Mouse (Mus musculus) erythroblast, embryonic 14.5 days (primary cell): ENCODE measurements around the gene Obsl1.

Experiments used
- GATA1 ChIP-seq: IDR thresholded peaks from 2 replicates; pipeline ENCODE4 v1.6.1; 2012; ENCODE audit warnings: low read length, inconsistent platforms, mixed read lengths
- TAL1 ChIP-seq: IDR thresholded peaks from 3 replicates; pipeline ENCODE4 v1.6.1; 2012; ENCODE audit warnings: low read length, inconsistent platforms, mixed read lengths

DNA sequence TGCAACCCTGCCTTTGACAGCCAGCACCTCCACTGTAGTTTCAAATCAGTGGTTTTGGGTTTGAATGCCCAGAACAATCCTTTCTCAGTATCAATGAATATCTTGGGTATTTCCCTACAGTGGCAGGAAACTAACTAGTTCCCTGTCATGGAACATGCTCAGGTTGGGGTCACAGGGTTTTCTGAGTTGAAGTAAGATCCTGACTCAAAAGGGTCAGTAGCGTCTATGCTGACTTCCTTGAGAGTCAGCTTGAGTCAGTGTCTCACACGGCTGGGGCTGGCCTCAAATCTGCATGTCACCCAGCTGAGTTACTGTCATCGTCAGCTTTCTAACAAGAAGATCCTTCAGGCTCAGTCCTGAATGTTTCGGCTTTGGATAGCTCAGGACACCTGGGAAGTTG, 7.4 kb downstream of the Obsl1 start:
- TF ChIP-seq TAL1 (no peak), GATA1 (no peak)
